Mouse (Mus musculus): ENCODE measurements around the gene Zbtb33. TPM values are rescaled to one million over a fixed set of nuclear protein-coding genes. Genes with fewer than 3 reads are reported as not detected.

Zbtb33 gene
- 4.1 and 6.1 TPM in 2 replicates for polyA plus RNA-seq (2012; rRNA removed; ENCODE audit: low replicate concordance)

GRCm38 (mm10) chrX:38189552-38190457, at the start of gene Zbtb33:
Zbtb33 (plus strand) TSS chrX:38189793.

Other genes starting within 250 kb of the Zbtb33 start
- not detected in 2 replicates for gene Btg1-ps1, start 171.0 kb upstream of the Zbtb33 start, polyA plus RNA-seq (2012; rRNA removed; ENCODE audit: low replicate concordance)
- not detected in 2 replicates for gene Btg1-ps2, start 146.7 kb upstream of the Zbtb33 start, polyA plus RNA-seq (2012; rRNA removed; ENCODE audit: low replicate concordance)
- gene Rhox10, start 123.3 kb upstream of the Zbtb33 start, polyA plus RNA-seq (2012; rRNA removed; ENCODE audit: low replicate concordance): not detected in 2 replicates
- gene Rhox11, start 104.7 kb upstream of the Zbtb33 start, polyA plus RNA-seq (2012; rRNA removed; ENCODE audit: low replicate concordance): not detected in 2 replicates
- not detected in 2 replicates for gene Rhox12, start 78.9 kb upstream of the Zbtb33 start, polyA plus RNA-seq (2012; rRNA removed; ENCODE audit: low replicate concordance)
- not detected in 2 replicates for gene Rhox13, start 68.6 kb upstream of the Zbtb33 start, polyA plus RNA-seq (2012; rRNA removed; ENCODE audit: low replicate concordance)
- 1.4 and 3.8 TPM in 2 replicates for gene Tmem255a, start 62.6 kb downstream of the Zbtb33 start, polyA plus RNA-seq (2012; rRNA removed; ENCODE audit: low replicate concordance)
- not detected in 2 replicates for gene Atp1b4, start 126.4 kb downstream of the Zbtb33 start, polyA plus RNA-seq (2012; rRNA removed; ENCODE audit: low replicate concordance)